Mouse (Mus musculus) T-helper 17 cell (primary cell): ENCODE measurements around the gene Mis12.

Experiments used
- in situ Hi-C, 2 experiments: fragments of 300-600 bp; cut with MboI, MseI; formaldehyde crosslinking; loops; 1 replicate in 1 of 2; 2 replicates in 1 of 2; pipeline ENCODE4 v1.15.1; 2025; ENCODE audit warnings: high pct_unique_total_duplicates in 2 of 2

Gene Mis12

DNA sequence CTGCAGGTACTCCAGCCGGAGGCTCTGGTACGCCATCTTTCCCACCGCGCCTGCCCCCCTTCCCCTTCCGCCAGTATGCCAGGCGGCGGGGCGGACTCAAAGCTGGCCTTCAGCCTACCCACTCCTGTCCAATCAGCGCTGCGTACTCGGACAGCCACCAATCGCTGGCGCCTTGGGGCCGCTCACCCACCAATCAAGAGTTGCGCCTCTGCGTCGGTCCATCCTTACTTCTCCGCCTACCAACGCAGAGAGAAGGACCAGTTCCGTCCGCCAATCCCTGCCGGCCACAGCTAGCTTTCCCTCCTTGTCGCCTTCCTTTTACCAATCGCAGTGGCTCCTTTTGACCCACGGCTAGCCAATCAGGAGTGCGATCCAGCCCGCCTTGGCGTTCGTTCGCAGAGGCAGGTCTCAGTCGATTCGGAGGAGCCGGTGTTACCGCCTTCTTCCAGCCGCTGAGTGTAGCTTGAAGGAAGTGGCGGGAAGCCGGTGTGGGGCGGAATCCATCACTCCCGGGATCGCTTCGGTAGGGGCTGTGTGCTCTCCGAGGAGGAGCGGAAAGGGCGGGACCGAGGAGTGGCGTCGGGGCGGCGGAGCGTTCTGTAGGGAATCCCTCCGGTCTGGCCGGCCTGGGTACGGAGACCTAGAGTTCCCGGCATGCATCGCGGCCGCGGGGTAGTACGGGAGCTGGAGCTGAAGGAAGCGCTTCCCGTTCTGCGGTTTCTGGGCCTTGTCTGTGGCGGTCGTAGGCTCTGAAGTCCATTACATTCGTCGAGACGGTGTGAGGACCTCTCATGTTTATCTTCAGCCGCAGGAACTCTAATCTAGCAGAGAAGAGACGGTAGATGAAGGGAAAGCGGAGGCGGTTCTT lies at the start of gene Mis12, which contains the start of gene Derl2:
TSS of gene Mis12 (plus strand) at position 411 of the 868 bp plus-strand sequence.
TSS of gene Derl2 (minus strand) at position 641 of the 868 bp plus-strand sequence.
- in situ Hi-C loops: loop anchor here (5.0 to 25.0 kb wide), 3 partner anchors 887 to 1418 kb away; partner anchors contain the start of genes 4933427D14Rik (in 1 of the 2), Ggt6 (in 1 of the 2), Gm43951 (in 1 of the 2) and Med31 (in 1 of the 2)

DNA sequence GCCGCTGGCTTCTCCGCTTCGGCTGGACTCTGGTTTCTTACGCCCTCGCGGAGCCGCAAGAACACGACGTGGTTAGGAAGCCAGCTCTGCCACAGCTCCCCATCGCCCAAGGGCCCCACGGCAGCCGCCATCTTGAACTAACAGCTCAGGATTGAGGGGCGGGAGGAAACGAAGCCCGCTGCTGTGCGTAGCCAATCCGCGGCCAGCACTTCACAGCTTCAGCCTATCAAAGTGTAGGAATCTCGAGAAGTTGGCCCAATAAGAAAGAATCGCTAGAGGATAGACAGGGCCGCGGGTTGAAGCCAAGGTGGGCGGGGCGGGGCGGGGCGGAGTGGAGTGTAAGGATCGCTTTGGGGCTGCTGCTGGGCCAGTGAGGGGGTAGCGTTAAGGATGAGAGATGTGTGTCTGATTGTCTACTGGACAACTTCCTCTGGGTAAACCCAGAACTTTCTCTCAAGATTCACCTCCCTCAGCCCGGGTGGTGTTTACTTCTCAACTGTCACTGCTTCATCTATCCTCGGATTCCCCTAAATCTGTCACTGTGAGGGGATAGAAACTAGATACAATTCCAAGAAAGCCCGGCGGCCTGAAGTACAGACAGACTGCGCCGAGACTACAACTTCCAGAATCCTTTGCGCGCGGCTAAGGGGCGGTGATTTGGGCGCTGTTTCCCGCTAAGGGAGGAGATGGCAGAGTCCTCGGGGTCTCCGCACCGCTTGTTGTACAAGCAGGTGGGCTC lies 49.4 kb upstream of the Mis12 start, which contains the start of the genes Nup88 and Rpain:
TSS of gene Nup88 (minus strand) at position 153 of the 739 bp plus-strand sequence.
TSS of gene Rpain (plus strand) at position 393 of the 739 bp plus-strand sequence.
- in situ Hi-C loops: loop anchor here in 1 of 2 experiments (10.0 kb wide), 1 partner anchor 1055 kb away; the partner anchor contains the start of gene Gps2

DNA sequence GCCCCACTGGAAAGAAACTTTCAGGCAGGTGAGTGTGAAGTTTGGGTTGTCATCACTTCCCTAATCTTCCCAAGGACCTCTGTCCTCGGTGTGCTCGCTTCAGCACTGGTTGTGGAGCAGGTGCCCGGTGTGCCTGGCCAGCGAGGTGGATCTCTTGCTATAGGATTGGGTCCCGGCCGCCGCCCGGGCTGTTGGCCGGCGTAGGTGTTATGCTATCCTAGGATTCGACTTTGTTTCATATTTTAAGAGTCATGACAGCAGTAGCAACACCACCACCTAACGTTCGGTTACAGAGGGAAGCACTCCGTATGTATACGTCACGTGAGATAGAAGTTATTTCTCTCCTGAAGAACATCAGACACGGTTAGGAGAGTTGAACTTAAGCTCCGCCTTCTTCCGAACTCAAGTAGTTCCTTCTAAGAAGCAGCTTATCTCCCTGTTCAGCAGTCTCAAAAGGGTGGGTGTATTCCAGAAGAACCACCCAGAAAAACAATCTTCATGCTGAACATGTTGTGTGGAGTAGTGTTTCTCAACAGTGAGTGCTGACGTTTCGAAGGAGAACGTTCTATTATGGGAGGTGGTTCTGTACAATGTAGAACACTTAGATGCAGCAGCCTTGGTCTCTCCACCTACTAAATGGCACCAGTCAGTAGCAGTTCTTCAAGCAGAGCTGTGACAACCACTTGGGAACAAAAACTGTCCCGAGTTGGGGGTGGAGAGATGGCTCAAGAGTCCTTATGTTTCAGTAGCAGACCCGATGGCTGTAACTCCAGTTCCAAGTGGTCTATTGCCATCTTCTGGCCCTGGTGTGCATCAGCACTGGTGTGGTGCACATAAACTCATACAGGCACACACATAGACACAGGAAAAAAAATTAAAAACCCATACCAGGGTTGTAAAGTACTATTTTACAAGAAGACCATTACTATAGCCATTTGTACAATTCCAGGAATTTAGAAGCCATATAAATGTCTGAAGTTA lies 48.6 kb upstream of the Mis12 start:
- in situ Hi-C loops: loop anchor here in 1 of 2 experiments (10.0 kb wide), 1 partner anchor 1056 kb away; the partner anchor contains the start of gene Gps2

DNA sequence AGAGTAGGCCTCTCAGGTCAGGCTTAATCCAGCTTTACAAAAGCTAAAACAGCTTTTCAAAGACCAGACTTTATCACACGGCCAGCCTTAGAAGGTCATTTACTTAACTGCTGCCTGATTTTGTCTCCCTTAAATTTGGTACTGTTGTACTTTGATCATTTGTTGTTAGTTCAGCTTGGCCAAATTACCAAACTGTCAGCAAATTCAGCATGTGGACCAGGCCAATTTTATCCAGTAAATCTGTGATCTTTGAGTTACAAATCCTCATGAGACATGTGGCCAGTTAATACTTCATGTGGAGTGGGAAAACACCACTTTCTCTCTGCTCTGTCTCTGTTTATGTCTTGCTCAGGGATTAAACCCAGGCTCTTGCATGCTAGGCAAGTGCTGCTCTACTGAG lies 46.8 kb upstream of the Mis12 start:
- in situ Hi-C loops: loop anchor here in 1 of 2 experiments (10.0 kb wide), 1 partner anchor 1058 kb away; the partner anchor contains the start of gene Gps2

DNA sequence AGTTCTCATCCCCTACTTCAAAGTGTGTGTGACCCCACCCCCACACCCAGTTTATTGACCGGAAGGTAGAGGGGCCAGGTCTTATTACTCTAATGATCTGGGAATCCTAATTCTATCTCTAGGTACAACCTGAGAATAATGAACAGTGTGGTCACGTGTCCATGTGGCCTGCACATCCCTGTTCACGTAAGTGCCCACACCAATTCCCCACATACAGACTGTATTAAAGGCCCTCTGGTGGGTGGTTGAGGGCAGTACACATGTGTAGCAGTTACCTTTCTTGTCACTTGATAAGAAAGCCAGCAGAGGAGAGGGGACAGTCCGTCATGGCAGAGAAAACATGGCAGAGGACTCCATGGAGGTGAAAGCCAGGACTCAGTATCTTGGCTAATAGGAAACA lies 45.5 kb upstream of the Mis12 start:
- in situ Hi-C loops: loop anchor here in 1 of 2 experiments (10.0 kb wide), 1 partner anchor 1059 kb away; the partner anchor contains the start of gene Gps2

DNA sequence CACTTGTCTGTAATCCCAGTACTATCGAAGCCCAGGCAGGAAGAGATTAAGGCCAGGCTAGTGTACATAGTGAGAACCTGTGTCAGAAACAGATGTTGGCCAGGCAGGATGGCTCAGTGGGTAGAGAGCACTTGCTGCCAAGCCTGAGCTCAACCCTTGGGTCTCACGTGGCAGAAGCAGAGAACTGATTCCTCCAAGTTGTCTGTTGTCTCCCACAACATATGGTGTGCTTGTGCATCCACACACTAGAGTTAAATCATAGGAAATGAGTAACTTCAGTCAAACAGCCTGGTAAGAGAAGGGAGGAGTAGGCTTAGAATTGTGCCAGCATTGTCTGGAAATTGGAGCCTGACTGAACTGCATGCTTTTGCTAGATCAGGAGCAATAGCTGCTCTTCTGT lies 44.2 kb upstream of the Mis12 start:
- in situ Hi-C loops: loop anchor here in 1 of 2 experiments (10.0 to 25.0 kb wide), 2 partner anchors 1060 to 1338 kb away; partner anchors contain the start of genes Fxr2 and Gps2

DNA sequence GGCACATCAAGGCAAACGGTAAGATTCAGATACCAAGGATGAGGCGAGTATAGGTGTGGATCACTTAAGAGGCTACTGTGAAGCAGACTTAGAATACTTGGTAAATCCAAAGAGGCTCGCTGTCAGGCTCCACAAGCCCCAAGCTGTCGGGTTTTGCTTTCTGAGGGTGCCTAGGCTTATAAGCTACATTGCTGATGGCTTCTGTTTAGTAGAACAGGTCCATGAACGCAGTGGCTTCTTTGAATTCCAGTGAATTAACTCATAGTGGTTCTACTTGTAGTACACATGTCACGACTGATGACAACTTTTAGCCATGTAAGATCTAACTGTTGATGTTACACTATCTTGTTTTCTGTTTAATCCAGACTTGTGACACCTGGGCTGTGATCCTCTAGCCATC lies 42.1 kb upstream of the Mis12 start:
- in situ Hi-C loops: loop anchor here in 1 of 2 experiments (10.0 to 25.0 kb wide), 2 partner anchors 1062 to 1340 kb away; partner anchors contain the start of genes Fxr2 and Gps2

DNA sequence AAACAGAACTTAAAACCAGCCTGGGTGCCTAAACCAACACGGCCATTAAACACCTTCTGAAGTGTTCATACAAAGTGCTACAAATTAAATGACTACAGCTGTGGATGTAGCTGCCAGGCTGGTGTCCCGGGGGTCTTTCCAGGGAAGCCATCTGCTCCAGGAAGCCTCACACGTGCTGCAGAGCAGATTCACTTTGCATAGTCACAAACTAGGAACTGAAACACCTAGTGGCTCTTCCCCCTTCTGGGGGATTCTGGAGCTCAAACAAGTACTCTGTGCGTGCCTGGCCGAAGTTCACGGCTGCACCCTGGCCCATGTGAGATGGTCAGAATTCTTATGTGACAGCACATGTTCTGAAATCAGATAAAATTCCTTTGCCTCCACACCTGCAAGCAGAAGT lies 39.2 kb upstream of the Mis12 start:
- in situ Hi-C loops: loop anchor here in 1 of 2 experiments (25.0 kb wide), 1 partner anchor 1343 kb away; the partner anchor contains the start of gene Fxr2

DNA sequence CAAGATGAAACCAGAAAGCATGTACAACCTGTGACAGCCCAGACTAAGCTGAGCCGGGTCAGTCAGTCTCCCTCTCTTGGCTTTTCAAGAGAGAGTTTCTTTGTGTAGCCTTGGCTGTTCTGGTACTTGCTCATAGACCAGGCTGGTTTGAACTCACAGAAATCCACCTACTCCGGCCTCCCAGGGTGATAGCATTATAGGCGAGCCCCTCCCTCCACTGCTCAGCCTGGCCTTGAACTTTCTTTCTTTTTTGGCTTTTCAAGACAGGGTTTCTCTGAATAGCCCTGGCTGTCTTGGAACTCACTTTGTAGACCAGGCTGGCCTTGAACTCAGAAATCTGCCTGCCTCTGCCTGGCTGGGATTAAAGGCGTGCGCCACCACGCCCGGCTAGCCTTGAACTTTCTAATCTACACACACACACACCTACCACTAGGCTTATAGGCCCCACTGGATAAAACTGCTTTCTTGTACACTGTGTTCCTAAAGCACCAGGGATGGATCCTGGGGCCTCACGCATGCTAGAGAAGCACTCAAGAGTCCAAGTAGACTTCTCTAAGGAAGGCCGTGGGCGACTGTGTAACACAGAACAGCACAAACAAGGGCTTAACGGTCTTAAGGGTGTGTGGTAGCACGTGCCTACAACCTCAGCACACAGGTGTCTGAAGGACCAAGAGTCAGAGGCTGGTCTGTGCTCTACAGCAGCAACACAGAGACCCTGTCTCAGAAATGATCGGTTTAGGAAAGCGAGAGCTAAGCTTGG lies 38.5 kb upstream of the Mis12 start:
- in situ Hi-C loops: loop anchor here in 1 of 2 experiments (25.0 kb wide), 1 partner anchor 1344 kb away; the partner anchor contains the start of gene Fxr2

DNA sequence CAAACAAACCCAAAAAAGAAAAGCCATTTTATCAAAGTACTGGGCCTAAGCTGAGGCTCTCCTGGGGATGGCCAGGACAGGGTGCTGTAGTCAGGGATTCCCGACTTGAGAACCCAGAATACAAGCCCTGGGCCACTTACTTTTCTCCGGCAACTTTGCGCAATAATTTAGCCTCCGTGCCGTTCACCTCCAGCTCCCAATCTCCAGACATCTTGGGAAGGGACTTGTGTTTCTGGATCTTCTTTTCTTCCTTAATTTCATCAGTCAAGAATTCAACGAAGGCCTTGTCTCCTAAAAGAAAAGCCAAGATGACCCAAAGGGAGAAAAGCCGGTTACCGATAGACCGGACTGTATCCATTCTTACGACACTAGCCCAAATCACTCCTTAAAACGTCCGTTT lies 37.4 kb upstream of the Mis12 start:
- in situ Hi-C loops: loop anchor here in 1 of 2 experiments (25.0 kb wide), 1 partner anchor 1345 kb away; the partner anchor contains the start of gene Fxr2

DNA sequence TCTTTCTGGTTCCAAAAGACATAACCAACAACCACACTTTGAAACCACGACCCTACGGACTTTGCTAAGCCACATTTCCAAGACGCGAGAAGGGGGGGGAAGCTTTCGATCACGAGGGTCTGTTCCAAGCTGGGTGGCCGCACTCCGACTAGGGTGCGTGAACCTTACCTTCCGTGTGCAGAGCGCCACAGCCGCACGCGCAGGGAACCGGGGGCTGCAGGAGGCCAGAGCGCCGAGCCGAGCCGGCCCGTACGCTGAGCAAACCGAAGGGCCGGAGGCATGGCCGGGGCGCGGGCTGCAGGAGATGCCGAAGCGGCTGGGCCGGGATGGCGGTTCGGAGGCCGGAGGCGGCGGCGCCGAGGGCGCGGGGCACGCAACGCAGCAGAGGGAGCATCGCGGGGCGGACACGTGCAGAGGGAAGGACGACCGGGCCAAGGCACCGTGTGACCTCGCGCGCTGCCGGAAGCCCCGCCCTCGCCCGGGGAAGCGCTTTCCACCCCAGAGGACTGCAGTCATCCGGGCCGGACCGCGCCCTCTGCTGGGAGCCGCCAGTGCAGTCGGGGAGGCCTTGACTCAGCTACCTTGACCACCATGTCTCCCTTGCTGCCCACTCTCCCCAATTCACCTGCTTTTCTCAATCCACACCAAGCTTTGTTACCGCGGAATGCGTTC lies 36.7 kb upstream of the Mis12 start, which contains the start of gene C1qbp:
TSS of gene C1qbp (minus strand) at position 470 of the 672 bp plus-strand sequence.
- in situ Hi-C loops: loop anchor here in 1 of 2 experiments (25.0 kb wide), 1 partner anchor 1345 kb away; the partner anchor contains the start of gene Fxr2

DNA sequence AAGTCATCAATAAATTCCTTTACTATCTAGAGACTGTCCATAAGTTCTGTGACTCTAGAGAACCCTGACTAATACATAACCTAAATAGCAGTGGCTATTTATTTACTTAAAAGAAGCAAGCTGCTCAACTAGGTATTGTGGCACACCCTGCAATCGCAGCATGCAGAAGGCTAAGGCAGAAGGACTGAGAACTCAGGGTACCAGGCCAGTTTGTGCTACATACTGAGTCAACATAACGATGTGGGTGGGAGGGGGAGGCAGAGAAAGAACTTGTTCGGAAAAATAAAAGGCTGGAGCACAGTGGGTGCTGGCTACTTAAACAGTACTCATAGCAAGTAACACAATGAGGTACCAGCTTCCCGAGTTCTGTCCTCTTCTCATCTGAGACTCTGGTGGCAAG lies 18.2 kb upstream of the Mis12 start:
- in situ Hi-C loops: loop anchor here in 1 of 2 experiments (25.0 kb wide), 2 partner anchors 1211 to 1436 kb away; partner anchors contain the start of genes 4933427D14Rik, Ggt6, Gm43951 and Med31

DNA sequence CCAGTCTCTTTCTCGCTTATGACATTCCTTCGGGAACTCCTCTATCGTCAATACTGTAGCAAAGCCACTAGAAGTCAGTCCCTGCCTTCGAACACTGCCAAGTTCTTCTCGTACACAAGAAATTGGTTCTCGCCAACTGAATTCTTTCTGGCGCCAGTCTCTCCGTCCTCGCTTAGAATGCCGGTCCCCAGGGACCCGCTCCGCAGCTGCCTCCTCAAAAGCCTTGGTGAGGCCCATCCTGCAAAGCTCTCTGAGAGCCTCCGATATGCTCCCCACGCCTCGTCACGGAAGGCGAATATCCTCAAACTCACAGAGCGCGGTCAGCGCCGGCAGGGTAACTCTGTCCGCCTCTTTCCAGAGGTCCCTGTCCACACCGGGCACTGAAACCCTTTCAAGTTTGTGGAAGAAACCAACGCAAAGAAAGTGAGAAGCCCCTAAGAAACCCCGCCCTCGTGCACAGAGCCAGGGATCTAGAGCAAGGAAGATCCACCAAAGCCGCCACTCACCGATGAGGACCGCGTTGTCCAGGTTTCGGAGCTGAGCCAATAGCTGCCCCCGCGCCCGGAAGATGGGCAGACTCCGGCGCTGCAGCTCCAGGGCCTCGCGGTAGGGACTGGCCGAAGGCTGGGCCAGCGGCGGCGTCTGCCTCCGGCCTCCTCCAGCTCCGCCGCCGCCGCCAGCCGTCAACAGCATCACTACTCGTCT lies 15.6 kb upstream of the Mis12 start:
- in situ Hi-C loops: loop anchor here in 1 of 2 experiments (25.0 kb wide), 2 partner anchors 1209 to 1434 kb away; partner anchors contain the start of genes 4933427D14Rik, Ggt6, Gm43951 and Med31

DNA sequence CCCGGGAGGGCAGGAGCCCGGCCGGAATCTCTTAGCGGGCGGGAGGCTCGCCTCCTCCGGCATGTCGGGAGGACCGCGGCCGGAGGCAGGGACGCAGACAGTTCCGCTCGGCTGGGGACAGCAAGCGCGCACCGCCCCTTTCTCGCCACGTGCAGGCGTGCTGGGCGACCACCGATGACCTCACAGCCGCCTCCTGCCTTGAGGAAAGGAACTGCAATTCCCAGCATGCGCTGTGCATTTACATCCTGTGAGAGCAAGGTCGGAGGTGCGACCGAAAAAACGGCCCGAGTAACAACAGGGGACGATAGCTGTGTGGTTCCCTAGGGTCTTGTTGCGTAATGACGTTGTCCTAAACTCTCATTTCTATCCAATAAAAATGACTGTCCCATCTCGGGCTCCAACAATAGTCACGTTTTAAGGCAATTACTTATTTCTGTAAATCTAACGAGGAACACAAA lies 15.1 kb upstream of the Mis12 start, which contains the start of gene Dhx33:
TSS of gene Dhx33 (minus strand) at position 122 of the 458 bp plus-strand sequence.
- in situ Hi-C loops: loop anchor here in 1 of 2 experiments (25.0 kb wide), 2 partner anchors 1208 to 1433 kb away; partner anchors contain the start of genes 4933427D14Rik, Ggt6, Gm43951 and Med31

DNA sequence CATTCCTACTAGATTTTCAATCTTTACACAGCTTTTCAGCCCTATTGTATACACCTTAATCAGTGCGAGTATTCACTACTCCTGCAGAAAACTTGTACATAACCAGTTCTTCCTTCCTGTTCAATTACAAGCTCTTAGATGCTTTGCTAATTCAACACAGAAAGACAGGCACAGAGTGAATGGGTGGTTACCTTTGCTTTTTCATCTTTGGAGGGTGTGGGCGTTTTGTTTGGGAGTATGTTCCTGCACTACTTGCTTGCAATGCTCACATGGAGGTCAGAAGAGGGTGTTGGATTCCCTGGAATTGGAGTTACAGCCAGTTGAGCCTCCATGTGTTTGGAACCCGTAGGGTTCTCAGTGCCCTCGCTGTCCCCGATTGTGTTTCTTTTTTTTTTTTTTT lies 14.4 kb upstream of the Mis12 start:
- in situ Hi-C loops: loop anchor here (5.0 to 25.0 kb wide), 3 partner anchors 1207 to 1432 kb away; partner anchors contain the start of genes Med31 (in 2 of the 2), 4933427D14Rik (in 1 of the 2), Ggt6 (in 1 of the 2) and Gm43951 (in 1 of the 2)

DNA sequence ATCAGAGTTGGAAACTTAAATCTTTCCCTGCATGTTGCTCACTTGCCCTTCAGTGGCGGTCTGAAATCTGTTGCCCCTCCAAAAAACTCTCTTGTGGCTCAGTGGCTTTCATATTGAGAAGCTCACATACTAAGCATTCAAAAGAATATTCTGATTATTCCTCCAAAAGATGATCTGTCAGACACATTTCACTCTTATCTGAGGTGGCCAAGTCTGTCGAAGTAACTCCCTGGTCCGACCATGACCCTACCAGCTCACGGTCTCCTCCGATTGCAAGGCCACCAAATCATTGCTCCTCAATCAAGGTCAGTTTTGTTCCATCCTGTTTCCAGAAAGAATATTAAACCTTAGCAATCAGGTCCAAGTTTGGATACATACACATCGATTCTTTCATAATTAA lies 12.4 kb upstream of the Mis12 start:
- in situ Hi-C loops: loop anchor here (5.0 to 25.0 kb wide), 3 partner anchors 1205 to 1430 kb away; partner anchors contain the start of genes Med31 (in 2 of the 2), 4933427D14Rik (in 1 of the 2), Ggt6 (in 1 of the 2) and Gm43951 (in 1 of the 2)
